Mouse (Mus musculus) stomach, embryonic 15.5 days (tissue): ENCODE results near the gene Slc37a3. TPM values are rescaled to one million over a fixed set of nuclear protein-coding genes. Genes with fewer than 3 reads are reported as not detected.
"Not testable (repeated sequence)": the region's sequence is repeated elsewhere in the genome, so short reads cannot be mapped to it uniquely, and the experiment has no call there.

ENCODE experiments used
- ATAC-seq: fragments of 200-750 bp; cut with Nextera tagmentation; 2 replicates; pipeline ENCODE4 v1.8.0; 2017; ENCODE audit warnings: low read depth, moderate number of reproducible peaks, moderate TSS enrichment; ENCODE audit not compliant: insufficient read depth, low FRiP score
- H3K27ac ChIP-seq: fragments of 300-500 bp; sonication (generic); 2 replicates; pipeline ENCODE4 v1.5.1; 2015; ENCODE audit warnings: mild to moderate bottlenecking, inconsistent platforms
- H3K27me3 ChIP-seq: fragments of 300-500 bp; sonication (generic); replicated peaks from 2 replicates; pipeline ENCODE4 v1.6.1; 2015; ENCODE audit warnings: inconsistent platforms
- H3K36me3 ChIP-seq: fragments of 300-500 bp; sonication (generic); 2 replicates; pipeline ENCODE4 v1.6.1; 2015; ENCODE audit warnings: inconsistent platforms
- H3K4me1 ChIP-seq: fragments of 300-500 bp; sonication (generic); 2 replicates; pipeline ENCODE4 v1.6.1; 2015; ENCODE audit warnings: inconsistent platforms
- H3K4me2 ChIP-seq: fragments of 300-500 bp; sonication (generic); 2 replicates; pipeline ENCODE4 v1.6.1; 2015; ENCODE audit warnings: mild to moderate bottlenecking, inconsistent platforms
- H3K4me3 ChIP-seq: fragments of 300-500 bp; sonication (generic); replicated peaks from 2 replicates; pipeline ENCODE4 v1.5.1; 2015; ENCODE audit warnings: inconsistent platforms
- H3K9ac ChIP-seq: fragments of 300-500 bp; sonication (generic); 2 replicates; pipeline ENCODE4 v1.6.1; 2015; ENCODE audit warnings: inconsistent platforms
- H3K9me3 ChIP-seq: fragments of 300-500 bp; sonication (generic); 2 replicates; pipeline ENCODE4 v1.6.1; 2016; ENCODE audit warnings: inconsistent platforms
- WGBS: fragments of 180-500 bp; shearing (Covaris S2); methylation state at CpG from one replicate; pipeline ENCODE4 v1.1.7; 2015; 5-methylcytosine and 5-hydroxymethylcytosine counted together
- polyA plus RNA-seq: library from polyadenylated mRNA; unstranded; fragments of >200 nt; fragmentation: Nextera tagmentation; extraction: Ambion mirVana; gene quantifications from 2 replicates; pipeline ENCODE4 v1.2.1, GENCODE M21; 2015

The Slc37a3 gene
- 36.9 and 44.0 TPM in 2 replicates for polyA plus RNA-seq

- peaks cover 20% of the 10 kb centered on the region for H3K4me1 ChIP-seq
- no peaks in the 10 kb centered on the region for H3K36me3 ChIP-seq
- H3K9ac ChIP-seq = peak within 1 kb of the TSS; percentile 76
- peak; percentile 89 for ATAC-seq
- H3K9me3 ChIP-seq = no peaks in the 10 kb centered on the region
- peak within 1 kb of the TSS; percentile 69 for H3K4me2 ChIP-seq
- H3K4me3 ChIP-seq = peak within 1 kb of the TSS; percentile 95
- H3K27me3 ChIP-seq = no peaks in the 10 kb centered on the region
- WGBS = under 1% methylated on average over 41 of the region's 43 CpGs
- peak within 1 kb of the TSS; percentile 49; the same call in 1 of the 2 replicates for H3K27ac ChIP-seq
Observed at GRCm38 (mm10) chr6:39377311-39377827, at the start of gene Slc37a3. TSS of gene Slc37a3 (minus strand) at chr6:39377675.

- Histone ChIP-seq H3K9ac (no peak overlapping the region), H3K9me3 (no peaks in the 10 kb centered on the region), H3K4me3 (no peak overlapping the region), H3K4me2 (no peak overlapping the region), H3K27ac (no peak overlapping the region), H3K4me1 (no peaks in the 10 kb centered on the region), H3K36me3 (no peaks in the 10 kb centered on the region), H3K27me3 (0 out of 2 replicates have a peak, but pooled peaks cover 5% of the 10 kb centered on the region)
- WGBS = 87% methylated on average over 4 of the region's 4 CpGs
- no peak for ATAC-seq
Observed at GRCm38 (mm10) chr6:39426725-39427124, 49.2 kb upstream of the Slc37a3 start.

DNA sequence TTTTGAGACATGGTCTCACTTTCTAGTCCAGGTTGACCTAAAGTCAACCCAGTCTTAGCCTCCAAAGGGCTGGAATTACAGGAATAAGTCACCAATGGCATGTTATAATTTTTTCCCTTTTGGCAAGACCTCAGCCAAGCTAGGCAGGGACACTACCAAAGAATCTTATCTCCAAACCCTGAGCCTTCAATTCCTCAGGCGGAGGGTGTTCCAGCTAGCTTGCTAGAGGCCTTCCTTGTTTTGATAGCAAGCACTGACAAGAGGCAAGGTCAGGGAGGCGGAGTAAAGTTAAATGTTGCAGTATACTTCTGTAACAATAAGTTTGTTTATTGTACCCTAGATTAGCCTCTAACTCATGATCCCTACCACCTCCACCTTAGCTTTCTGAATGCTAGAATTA is 47.7 kb upstream of the Slc37a3 start:
- no peak for ATAC-seq
- Histone ChIP-seq H3K9ac (no peak overlapping the region), H3K4me3 (no peak overlapping the region), H3K27ac (no peak overlapping the region), H3K4me1 (no peaks in the 10 kb centered on the region), H3K9me3 (no peaks in the 10 kb centered on the region), H3K4me2 (no peak overlapping the region), H3K36me3 (no peaks in the 10 kb centered on the region), H3K27me3 (0 out of 2 replicates have a peak, but pooled peaks cover 12% of the 10 kb centered on the region)
- 72% methylated on average over 2 of the region's 2 CpGs for WGBS

GRCm38 (mm10) chr6:39423686-39424085 is 46.2 kb upstream of the Slc37a3 start:
- 87% methylated on average over 7 of the region's 7 CpGs for WGBS
- ATAC-seq = no peak

GRCm38 (mm10) chr6:39423130-39423551 is 45.7 kb upstream of the Slc37a3 start:
- 0 out of 2 replicates have a peak, but pooled peaks cover 12% of the 10 kb centered on the region for H3K27me3 ChIP-seq
- no peak overlapping the region for H3K4me3 ChIP-seq
- no peaks in the 10 kb centered on the region for H3K9me3 ChIP-seq
- H3K4me1 ChIP-seq = 0 out of 2 replicates have a peak, but pooled peaks cover 5% of the 10 kb centered on the region
- no peaks in the 10 kb centered on the region for H3K36me3 ChIP-seq
- no peak for ATAC-seq
- H3K4me2 ChIP-seq = no peak overlapping the region
- 61% methylated on average over 6 of the region's 6 CpGs for WGBS
- H3K27ac ChIP-seq = no peak overlapping the region
- no peak overlapping the region for H3K9ac ChIP-seq

More at GRCm38 (mm10) chr6:39423686-39424085, 46.2 kb upstream of the Slc37a3 start:
- Histone ChIP-seq H3K4me1 (0 out of 2 replicates have a peak, but pooled peaks cover 5% of the 10 kb centered on the region), H3K4me2 (no peak overlapping the region), H3K36me3 (no peaks in the 10 kb centered on the region), H3K27me3 (0 out of 2 replicates have a peak, but pooled peaks cover 12% of the 10 kb centered on the region), H3K9me3 (no peaks in the 10 kb centered on the region), H3K9ac (no peak overlapping the region), H3K27ac (no peak overlapping the region), H3K4me3 (no peak overlapping the region)

DNA sequence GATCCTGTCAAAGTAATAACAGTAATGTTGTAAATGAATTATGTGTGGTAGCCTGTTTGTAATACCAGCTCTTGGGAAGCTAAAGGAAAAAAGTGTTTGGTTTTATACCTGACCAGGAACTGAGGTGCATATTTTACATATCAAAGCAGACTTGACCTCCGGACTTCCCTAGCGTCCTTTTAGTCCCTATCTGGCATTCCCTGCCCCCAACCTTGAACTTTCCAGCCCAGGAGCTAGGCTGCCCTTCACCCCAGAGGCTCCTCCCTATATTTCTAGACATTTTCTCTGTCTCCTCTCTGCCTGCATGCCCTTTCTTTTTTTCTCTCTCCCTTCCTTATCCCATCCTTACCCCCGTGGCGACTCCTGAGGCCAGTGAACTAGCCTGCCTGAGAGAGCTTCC is 43.4 kb upstream of the Slc37a3 start:
- no peaks in the 10 kb centered on the region for H3K36me3 ChIP-seq
- H3K9ac ChIP-seq = no peak overlapping the region
- H3K9me3 ChIP-seq = no peaks in the 10 kb centered on the region
- no peak for ATAC-seq
- peak overlapping the region; percentile 59; the same call in 1 of the 2 replicates for H3K4me2 ChIP-seq
- 0 out of 2 replicates have a peak, but pooled peaks cover 12% of the 10 kb centered on the region for H3K27me3 ChIP-seq
- H3K27ac ChIP-seq = no peak overlapping the region
- no peak overlapping the region for H3K4me3 ChIP-seq
- 0 out of 2 replicates have a peak, but pooled peaks cover 5% of the 10 kb centered on the region for H3K4me1 ChIP-seq
- WGBS = 39% methylated on average over 4 of the region's 4 CpGs

DNA sequence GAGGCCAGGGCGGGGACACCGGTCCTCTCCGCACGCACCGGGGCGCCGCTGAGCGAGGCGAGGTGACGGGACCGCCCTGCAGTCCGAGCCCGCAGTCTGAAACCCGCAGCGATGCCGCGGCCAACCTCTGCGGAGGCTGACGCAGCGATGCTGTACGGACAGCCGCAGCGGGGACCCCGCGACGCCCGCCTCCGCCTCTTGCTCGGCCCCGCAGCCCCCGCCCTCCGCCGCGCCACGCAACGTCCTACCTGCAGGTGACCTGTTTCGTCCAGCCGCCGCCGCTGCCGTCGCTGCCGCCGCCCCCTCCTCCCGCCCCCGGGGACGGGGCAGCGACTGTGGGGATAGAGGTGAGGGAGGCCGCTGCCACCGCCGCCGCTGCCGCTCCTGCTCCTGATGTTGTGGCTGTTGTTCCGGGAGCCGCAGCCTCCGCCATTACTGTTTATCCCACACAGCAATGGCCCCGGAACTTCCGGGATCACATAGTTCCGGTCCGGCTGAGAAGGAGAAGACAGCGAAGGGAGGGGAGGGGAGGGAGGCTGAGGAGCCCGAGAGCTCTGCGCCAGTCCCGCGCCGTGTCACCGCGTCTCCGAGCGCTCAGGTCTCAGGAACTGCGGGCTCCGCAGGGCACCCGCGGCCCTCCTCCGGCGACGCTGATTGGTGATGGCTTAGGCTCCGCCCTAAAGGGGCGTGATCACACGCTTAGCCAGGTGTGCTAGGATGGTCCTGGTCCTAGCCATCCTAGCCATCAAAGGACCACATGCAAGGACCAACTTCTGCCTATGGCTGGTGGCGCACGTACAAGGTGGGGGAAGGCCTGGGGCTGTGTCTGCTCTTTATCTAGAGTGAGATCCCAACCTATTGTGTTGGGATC is 42.6 kb upstream of the Slc37a3 start, which contains the start of gene Mkrn1:
Gene Mkrn1, minus strand, starts transcription at position 612 of the 871 bp plus-strand sequence.
- H3K4me3 ChIP-seq = peak within 1 kb of the TSS; percentile 68
- H3K9me3 ChIP-seq = no peaks in the 10 kb centered on the region
- H3K27ac ChIP-seq = peak within 1 kb of the TSS; percentile 75
- peak within 1 kb of the TSS; percentile 59 for H3K4me2 ChIP-seq
- peak; percentile 92 for ATAC-seq
- 0 out of 2 replicates have a peak, but pooled peaks cover 5% of the 10 kb centered on the region for H3K4me1 ChIP-seq
- H3K36me3 ChIP-seq = no peaks in the 10 kb centered on the region
- H3K9ac ChIP-seq = peak within 1 kb of the TSS; percentile 42; the same call in 1 of the 2 replicates
- 0 out of 2 replicates have a peak, but pooled peaks cover 12% of the 10 kb centered on the region for H3K27me3 ChIP-seq
- WGBS = under 1% methylated on average over 76 of the region's 82 CpGs

- ATAC-seq = no peak
- Histone ChIP-seq H3K27ac (peak overlapping the region; percentile 75), H3K4me1 (0 out of 2 replicates have a peak, but pooled peaks cover 5% of the 10 kb centered on the region), H3K27me3 (0 out of 2 replicates have a peak, but pooled peaks cover 12% of the 10 kb centered on the region), H3K36me3 (no peaks in the 10 kb centered on the region), H3K4me3 (peak overlapping the region; percentile 68), H3K4me2 (peak overlapping the region; percentile 59), H3K9me3 (no peaks in the 10 kb centered on the region), H3K9ac (peak overlapping the region; percentile 42; the same call in 1 of the 2 replicates)
- 1% methylated on average over 43 of the region's 43 CpGs for WGBS
Observed at GRCm38 (mm10) chr6:39419386-39419850, 41.9 kb upstream of the Slc37a3 start.

DNA sequence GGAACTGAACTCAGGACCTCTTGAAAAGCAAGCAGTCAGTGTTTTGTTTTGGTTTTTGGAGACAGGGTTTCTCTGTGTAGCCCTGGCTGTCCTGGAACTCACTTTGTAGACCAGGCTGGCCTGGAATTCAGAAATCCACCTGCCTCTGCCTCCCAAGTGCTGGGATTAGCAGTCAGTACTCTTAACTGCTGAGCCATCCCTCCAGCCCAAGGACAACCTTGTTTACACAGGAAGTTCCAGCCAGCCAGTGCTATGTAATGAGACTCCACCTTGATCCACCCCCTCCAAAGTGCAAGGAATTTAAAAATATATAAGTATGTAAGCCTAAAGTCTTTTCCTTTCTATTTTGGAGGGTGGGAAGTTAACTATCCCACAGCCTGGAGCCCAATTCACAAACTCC is 39.2 kb upstream of the Slc37a3 start:
- not testable (repeated sequence) for H3K9ac ChIP-seq, H3K4me3 ChIP-seq, H3K27ac ChIP-seq, H3K9me3 ChIP-seq, ATAC-seq, H3K4me2 ChIP-seq, H3K27me3 ChIP-seq, H3K4me1 ChIP-seq, H3K36me3 ChIP-seq

GRCm38 (mm10) chr6:39415762-39416161 is 38.3 kb upstream of the Slc37a3 start:
- Histone ChIP-seq H3K4me1 (0 out of 2 replicates have a peak, but pooled peaks cover 5% of the 10 kb centered on the region), H3K36me3 (no peaks in the 10 kb centered on the region), H3K27me3 (no peaks in the 10 kb centered on the region), H3K9me3 (no peaks in the 10 kb centered on the region), H3K4me2 (no peak overlapping the region), H3K27ac (no peak overlapping the region), H3K4me3 (no peak overlapping the region), H3K9ac (no peak overlapping the region)
- no peak for ATAC-seq
- WGBS = 54% methylated on average over 3 of the region's 5 CpGs

- H3K27me3 ChIP-seq = no peaks in the 10 kb centered on the region
- ATAC-seq = no peak
- no peak overlapping the region for H3K4me2 ChIP-seq
- no peak overlapping the region for H3K27ac ChIP-seq
- no peak overlapping the region for H3K9ac ChIP-seq
- 78% methylated on average over 1 of the region's 1 CpGs for WGBS
- H3K36me3 ChIP-seq = 0 out of 2 replicates have a peak, but pooled peaks cover 2% of the 10 kb centered on the region
- no peak overlapping the region for H3K4me3 ChIP-seq
- H3K9me3 ChIP-seq = no peaks in the 10 kb centered on the region
- 0 out of 2 replicates have a peak, but pooled peaks cover 3% of the 10 kb centered on the region for H3K4me1 ChIP-seq
Observed at GRCm38 (mm10) chr6:39414106-39414505, 36.6 kb upstream of the Slc37a3 start.
